Mouse (Mus musculus) CH12.LX (cell line): ENCODE results near the gene Ninl.

Source experiments
- BHLHE40 ChIP-seq: IDR thresholded peaks from 2 replicates; pipeline ENCODE4 v1.6.1; 2011; ENCODE audit warnings: mild to moderate bottlenecking, low read depth, low read length, improper control_type of control experiment
- CHD1 ChIP-seq: IDR thresholded peaks from 2 replicates; pipeline ENCODE4 v1.6.1; 2012; ENCODE audit warnings: low read depth, low read length, improper control_type of control experiment, inconsistent platforms
- CTCF ChIP-seq, 2 experiments: IDR thresholded peaks in 1 of 2; conservative IDR thresholded peaks in 1 of 2; 2 replicates each; pipeline ENCODE4 v1.5.1; 2011 to 2012; ENCODE audit warnings: low read depth in 2 of 2, low read length in 2 of 2, improper control_type of control experiment in 1 of 2, inconsistent platforms in 1 of 2, mild to moderate bottlenecking in 1 of 2, moderate library complexity in 1 of 2
- EP300 ChIP-seq: IDR thresholded peaks from 2 replicates; pipeline ENCODE4 v1.6.1; 2011; ENCODE audit warnings: low read length, improper control_type of control experiment
- MAFK ChIP-seq: IDR thresholded peaks from 2 replicates; pipeline ENCODE4 v1.6.1; 2011; ENCODE audit warnings: low read length, improper control_type of control experiment; ENCODE audit not compliant: insufficient replicate concordance
- MEF2A ChIP-seq: IDR thresholded peaks from 2 replicates; pipeline ENCODE4 v1.6.1; 2014; ENCODE audit warnings: low read depth, mild to moderate bottlenecking, inconsistent platforms, low read length, improper control_type of control experiment, borderline replicate concordance
- NELFE ChIP-seq: IDR thresholded peaks from 2 replicates; pipeline ENCODE4 v1.6.1; 2011; ENCODE audit warnings: low read depth, low read length, improper control_type of control experiment
- POLR2AphosphoS2 ChIP-seq: IDR thresholded peaks from 2 replicates; pipeline ENCODE4 v1.6.1; 2011; ENCODE audit warnings: low read depth, low read length, improper control_type of control experiment
- USF1 ChIP-seq: IDR thresholded peaks from 2 replicates; pipeline ENCODE4 v1.6.1; 2014; ENCODE audit warnings: low read depth, mild to moderate bottlenecking, inconsistent platforms, low read length, improper control_type of control experiment
- USF2 ChIP-seq: conservative IDR thresholded peaks from 2 replicates; pipeline ENCODE4 v1.6.1; 2011; ENCODE audit warnings: low read depth, low read length, improper control_type of control experiment
- ZC3H11A ChIP-seq: IDR thresholded peaks from 2 replicates; pipeline ENCODE4 v1.6.1; 2012; ENCODE audit warnings: low read depth, mild to moderate bottlenecking, inconsistent platforms, low read length, improper control_type of control experiment
- ZMIZ1 ChIP-seq: IDR thresholded peaks from 2 replicates; pipeline ENCODE4 v1.6.1; 2012; ENCODE audit warnings: low read depth, mild to moderate bottlenecking, inconsistent platforms, low read length, improper control_type of control experiment

DNA sequence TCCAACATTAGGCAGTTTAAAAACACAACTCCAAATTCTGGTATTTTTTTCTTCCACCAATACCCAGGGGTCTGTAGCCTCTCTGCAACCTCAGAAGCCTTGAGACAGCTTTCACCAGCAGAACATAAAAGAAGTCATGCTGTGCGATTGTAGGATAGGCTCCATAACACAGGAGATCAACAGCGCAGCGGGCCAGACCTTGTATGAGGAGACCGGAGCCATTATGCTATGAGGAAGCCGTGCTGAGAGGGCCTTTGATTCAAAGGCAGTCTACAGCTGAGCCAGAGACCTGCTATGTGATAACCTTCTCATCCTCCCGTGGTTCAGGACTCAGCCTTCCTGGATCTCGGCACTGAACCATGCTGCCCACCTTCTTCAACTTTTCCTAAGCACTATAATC, 67.3 kb downstream of the Ninl start:
- TF ChIP-seq BHLHE40: no peak
- no peak for TF ChIP-seq POLR2AphosphoS2
- TF ChIP-seq MEF2A: no peak
- TF ChIP-seq USF2: no peak
- TF ChIP-seq EP300: no peak
- TF ChIP-seq ZMIZ1: no peak
- no peak for TF ChIP-seq CTCF (conservative IDR thresholded peaks at IDR 0.05 in 1 of 2, IDR thresholded peaks at IDR 0.05 in 1 of 2; ENCODE audit: low read depth in 2 of 2, low read length in 2 of 2)
- no peak for TF ChIP-seq USF1
- TF ChIP-seq MAFK: no peak
- no peak for TF ChIP-seq NELFE
- no peak for TF ChIP-seq CHD1
- TF ChIP-seq ZC3H11A: no peak
